Mouse (Mus musculus) erythroblast, embryonic 14.5 days (primary cell): Measurements from ENCODE around the gene Hpgds. TPM values are rescaled to one million over a fixed set of nuclear protein-coding genes. Genes with fewer than 3 reads are reported as not detected.

Experiments
- H3K27me3 ChIP-seq: 2 replicates; pipeline ENCODE4 v1.6.1; 2012; ENCODE audit warnings: inconsistent platforms; ENCODE audit not compliant: control insufficient read depth
- H3K36me3 ChIP-seq: 2 replicates; pipeline ENCODE4 v1.6.1; 2012; ENCODE audit warnings: mild to moderate bottlenecking, inconsistent platforms; ENCODE audit not compliant: control insufficient read depth
- H3K4me1 ChIP-seq: 2 replicates; pipeline ENCODE4 v1.6.1; 2012; ENCODE audit warnings: inconsistent platforms; ENCODE audit not compliant: control insufficient read depth
- H3K4me3 ChIP-seq: replicated peaks from 2 replicates; pipeline ENCODE3; 2012; ENCODE audit warnings: moderate library complexity, mild to moderate bottlenecking, inconsistent platforms
- H3K9me3 ChIP-seq: 2 replicates; pipeline ENCODE4 v1.6.1; 2012; ENCODE audit warnings: low read length, inconsistent platforms, mixed read lengths; ENCODE audit not compliant: control insufficient read depth
- GATA1 ChIP-seq: IDR thresholded peaks from 2 replicates; pipeline ENCODE4 v1.6.1; 2012; ENCODE audit warnings: low read length, inconsistent platforms, mixed read lengths
- TAL1 ChIP-seq: IDR thresholded peaks from 3 replicates; pipeline ENCODE4 v1.6.1; 2012; ENCODE audit warnings: low read length, inconsistent platforms, mixed read lengths
- polyA plus RNA-seq: library from polyadenylated mRNA; stranded (reverse); fragments of >175 nt; gene quantifications from 2 replicates; pipeline ENCODE4 v1.2.3, GENCODE M21; 2012

Gene Hpgds
- polyA plus RNA-seq: not detected in 2 replicates

DNA sequence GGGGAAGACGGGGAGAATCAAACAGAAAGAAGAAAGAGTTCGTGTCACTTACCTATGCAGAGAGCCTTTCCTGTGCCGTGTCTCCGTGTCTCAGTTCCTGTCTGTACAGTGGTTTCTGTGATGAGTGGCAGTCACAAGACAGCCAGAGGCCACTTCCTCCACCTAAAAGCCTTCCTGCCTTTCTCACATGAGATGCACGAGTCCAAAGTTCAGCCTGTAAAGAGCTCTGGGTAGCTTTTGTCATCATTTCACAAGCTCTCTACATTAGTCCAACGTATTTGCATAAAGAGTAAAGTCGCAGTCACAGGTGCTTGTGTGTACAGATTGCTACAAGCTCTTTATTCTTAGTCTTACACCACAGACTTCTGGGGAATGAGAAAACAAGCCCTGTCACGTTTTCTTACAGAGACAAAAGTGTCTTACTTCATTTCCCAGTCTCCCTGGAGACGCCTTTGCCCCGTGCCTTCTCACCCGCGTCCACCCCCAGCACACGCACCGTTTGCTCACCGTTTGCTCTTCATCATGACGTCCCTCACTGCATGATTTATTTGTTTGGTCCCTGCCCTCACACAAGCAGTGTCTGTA is at the start of gene Hpgds:
TSS of gene Hpgds (minus strand) at position 288 of the 585 bp plus-strand sequence.
- H3K9me3 ChIP-seq: no peaks in the 10 kb centered on the region
- no peaks in the 10 kb centered on the region for H3K27me3 ChIP-seq
- H3K36me3 ChIP-seq: no peaks in the 10 kb centered on the region
- H3K4me3 ChIP-seq: no peak within 1 kb of the TSS
- no peaks in the 10 kb centered on the region for H3K4me1 ChIP-seq
- TF ChIP-seq GATA1 (no peak), TAL1 (no peak)

DNA sequence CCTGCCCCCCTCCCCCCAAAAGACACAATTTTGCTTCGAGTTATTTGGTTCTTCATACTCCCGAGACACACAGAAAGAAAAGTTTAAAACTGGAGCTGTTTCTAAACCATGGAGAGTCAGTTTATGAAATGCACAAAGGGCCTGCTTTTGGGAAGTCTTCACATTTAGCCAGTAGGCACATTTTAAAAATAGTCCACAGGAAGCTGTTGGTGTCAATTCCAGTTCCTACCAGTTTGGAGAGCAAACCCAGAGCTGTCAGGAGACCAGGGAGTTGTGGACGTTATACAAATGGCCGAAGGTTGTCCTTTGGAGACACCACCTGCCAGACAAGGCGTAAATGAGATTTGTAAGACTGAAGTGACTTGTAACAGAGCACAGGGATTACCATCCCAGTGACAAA is 20.3 kb upstream of the Hpgds start:
- H3K9me3 ChIP-seq: no peaks in the 10 kb centered on the region
- no peaks in the 10 kb centered on the region for H3K36me3 ChIP-seq
- no peak overlapping the region for H3K4me3 ChIP-seq
- H3K4me1 ChIP-seq: no peaks in the 10 kb centered on the region
- TF ChIP-seq GATA1: no peak
- no peak for TF ChIP-seq TAL1
- no peaks in the 10 kb centered on the region for H3K27me3 ChIP-seq

GRCm38 (mm10) chr6:65164137-65164536 is 19.4 kb upstream of the Hpgds start:
- H3K4me1 ChIP-seq: no peaks in the 10 kb centered on the region
- no peaks in the 10 kb centered on the region for H3K36me3 ChIP-seq
- no peak overlapping the region for H3K4me3 ChIP-seq
- H3K27me3 ChIP-seq: no peaks in the 10 kb centered on the region
- no peak for TF ChIP-seq TAL1
- TF ChIP-seq GATA1: no peak
- no peaks in the 10 kb centered on the region for H3K9me3 ChIP-seq

- Histone ChIP-seq H3K4me1 (no peaks in the 10 kb centered on the region), H3K9me3 (no peaks in the 10 kb centered on the region), H3K27me3 (no peaks in the 10 kb centered on the region), H3K4me3 (no peak overlapping the region), H3K36me3 (no peaks in the 10 kb centered on the region)
- no peak for TF ChIP-seq GATA1
- no peak for TF ChIP-seq TAL1
These were observed 14.8 kb upstream of the Hpgds start for GRCm38 (mm10) chr6:65159381-65159942.

DNA sequence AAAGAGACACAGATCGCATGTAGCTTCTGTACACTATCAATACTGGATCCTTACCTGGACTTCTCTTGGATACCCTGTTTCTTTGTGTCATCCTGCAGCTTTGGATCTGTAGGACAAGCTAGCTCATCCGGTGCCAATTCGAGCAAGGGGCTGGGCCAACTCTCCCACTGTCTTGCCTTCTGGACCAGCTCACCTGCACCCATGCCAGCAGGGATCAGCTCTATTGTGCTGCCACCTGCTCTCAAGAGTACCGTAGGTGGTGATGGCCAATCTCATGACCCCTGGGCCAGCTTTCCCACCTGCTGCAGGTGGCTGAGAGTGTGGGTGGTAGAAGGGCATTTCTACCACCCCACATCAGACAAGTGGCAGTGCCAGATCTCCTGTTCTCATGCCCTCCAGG is 12.3 kb upstream of the Hpgds start:
- Histone ChIP-seq H3K4me1 (no peaks in the 10 kb centered on the region), H3K27me3 (no peaks in the 10 kb centered on the region), H3K36me3 (no peaks in the 10 kb centered on the region), H3K9me3 (no peaks in the 10 kb centered on the region), H3K4me3 (no peak overlapping the region)
- no peak for TF ChIP-seq GATA1
- TF ChIP-seq TAL1: no peak

DNA sequence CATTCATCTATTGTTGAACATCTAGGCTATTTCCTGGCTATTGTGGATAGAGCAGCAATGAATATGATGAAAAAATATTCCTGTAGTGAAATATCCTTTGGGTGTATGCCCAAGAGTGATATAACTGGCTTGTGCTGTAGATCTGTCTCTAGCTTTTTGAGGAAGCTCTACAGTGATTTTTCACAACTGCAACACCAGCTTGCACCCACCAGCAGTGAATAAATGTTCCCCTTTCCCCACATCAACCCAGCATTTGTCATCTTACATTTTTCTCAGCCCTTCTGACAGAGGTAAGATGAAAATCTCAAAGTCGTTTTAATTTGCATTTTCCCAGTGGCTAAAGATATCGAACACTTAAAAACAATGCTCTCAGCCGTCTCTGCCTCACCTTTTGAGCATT is 8.9 kb upstream of the Hpgds start:
- H3K9me3 ChIP-seq: no peaks in the 10 kb centered on the region
- no peaks in the 10 kb centered on the region for H3K36me3 ChIP-seq
- no peak overlapping the region for H3K4me3 ChIP-seq
- no peaks in the 10 kb centered on the region for H3K4me1 ChIP-seq
- TF ChIP-seq GATA1 (no peak), TAL1 (no peak)
- 0 out of 2 replicates have a peak, but pooled peaks cover 2% of the 10 kb centered on the region for H3K27me3 ChIP-seq

DNA sequence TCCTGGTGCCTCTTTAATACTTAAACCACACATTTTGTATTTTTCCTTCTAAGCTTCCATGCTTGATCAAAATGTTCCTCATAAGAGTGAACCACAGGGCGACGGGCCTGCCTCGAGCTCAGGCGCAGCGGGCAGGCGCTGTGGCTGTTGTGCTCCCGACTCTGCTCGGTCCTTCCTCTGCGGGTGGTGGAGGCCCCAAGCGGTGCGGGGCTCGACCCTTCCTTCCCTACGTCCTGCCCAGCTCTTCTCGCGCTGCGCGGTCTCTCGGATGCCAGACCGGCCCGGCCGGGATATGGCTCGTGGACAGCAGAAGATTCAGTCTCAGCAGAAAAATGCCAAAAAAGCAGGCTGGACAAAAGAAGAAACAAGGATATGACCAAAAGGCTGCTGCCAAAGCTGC is 6.0 kb upstream of the Hpgds start:
- TF ChIP-seq GATA1: no peak
- TF ChIP-seq TAL1: no peak
- 0 out of 2 replicates have a peak, but pooled peaks cover 2% of the 10 kb centered on the region for H3K27me3 ChIP-seq
- no peaks in the 10 kb centered on the region for H3K36me3 ChIP-seq
- no peaks in the 10 kb centered on the region for H3K9me3 ChIP-seq
- H3K4me3 ChIP-seq: no peak overlapping the region
- no peaks in the 10 kb centered on the region for H3K4me1 ChIP-seq

GRCm38 (mm10) chr6:65146363-65146762 is 1.7 kb upstream of the Hpgds start:
- TF ChIP-seq GATA1: no peak
- no peak for TF ChIP-seq TAL1
- no peaks in the 10 kb centered on the region for H3K4me1 ChIP-seq
- no peaks in the 10 kb centered on the region for H3K9me3 ChIP-seq
- H3K36me3 ChIP-seq: no peaks in the 10 kb centered on the region
- H3K4me3 ChIP-seq: no peak overlapping the region
- H3K27me3 ChIP-seq: 0 out of 2 replicates have a peak, but pooled peaks cover 2% of the 10 kb centered on the region

- Histone ChIP-seq H3K36me3 (no peaks in the 10 kb centered on the region), H3K27me3 (no peaks in the 10 kb centered on the region), H3K9me3 (no peaks in the 10 kb centered on the region), H3K4me3 (no peak overlapping the region), H3K4me1 (no peaks in the 10 kb centered on the region)
- TF ChIP-seq GATA1 (no peak), TAL1 (no peak)
These were observed 2.4 kb downstream of the Hpgds start for GRCm38 (mm10) chr6:65142316-65142715.

- no peaks in the 10 kb centered on the region for H3K27me3 ChIP-seq
- H3K9me3 ChIP-seq: no peaks in the 10 kb centered on the region
- no peaks in the 10 kb centered on the region for H3K36me3 ChIP-seq
- TF ChIP-seq GATA1: no peak
- H3K4me3 ChIP-seq: no peak overlapping the region
- no peaks in the 10 kb centered on the region for H3K4me1 ChIP-seq
These were observed 3.9 kb downstream of the Hpgds start for GRCm38 (mm10) chr6:65140750-65141243.
